Mouse (Mus musculus) olfactory bulb, adult 2 months (tissue): ENCODE results near the gene Fbxo45.
"Not testable (repeated sequence)": the region's sequence is repeated elsewhere in the genome, so short reads cannot be mapped to it uniquely, and the experiment has no call there.

Source experiments
- CTCF ChIP-seq: fragments of 200-500 bp; IDR thresholded peaks from 2 replicates; pipeline ENCODE4 v1.5.1; 2012; ENCODE audit warnings: low read depth, mild to moderate bottlenecking, low read length, moderate library complexity; ENCODE audit not compliant: insufficient read depth
- POLR2A ChIP-seq: fragments of 200-500 bp; IDR thresholded peaks from 2 replicates; pipeline ENCODE4 v1.6.1; 2012; ENCODE audit warnings: mild to moderate bottlenecking, low read depth, low read length, moderate library complexity; ENCODE audit not compliant: insufficient read depth

- TF ChIP-seq CTCF, POLR2A: not testable (repeated sequence)
Observed at GRCm38 (mm10) chr16:32264225-32264624, 17.3 kb upstream of the Fbxo45 start.
